Mouse (Mus musculus) G1E-ER4 (cell line): ENCODE results near the gene AC134908.4. TPM values are rescaled to one million over a fixed set of nuclear protein-coding genes. Genes with fewer than 3 reads are reported as not detected.

ENCODE experiments used
- GATA1 ChIP-seq: IDR thresholded peaks from one replicate; pipeline ENCODE4 v1.8.0; 2012; ENCODE audit warnings: low read length, inconsistent platforms
- polyA plus RNA-seq: library from polyadenylated mRNA; stranded (reverse); fragments of >175 nt; gene quantifications from 2 replicates; pipeline ENCODE4 v1.2.3, GENCODE M21; 2012

AC134908.4 gene
- not detected in 2 replicates for polyA plus RNA-seq

- TF ChIP-seq GATA1, result no peak
These were observed at the start of gene AC134908.4 for GRCm38 (mm10) chr17:25795609-25796092. AC134908.4 (minus strand) TSS chr17:25795659.

GRCm38 (mm10) chr17:25844396-25844901 lies 49.0 kb upstream of the AC134908.4 start, which contains the start of gene Rhot2:
Rhot2 (minus strand) TSS chr17:25844851.
- TF ChIP-seq GATA1, result no peak

- no peak for TF ChIP-seq GATA1
These were observed 48.4 kb upstream of the AC134908.4 start for GRCm38 (mm10) chr17:25843636-25844395.

- TF ChIP-seq GATA1, result no peak
These were observed 47.7 kb upstream of the AC134908.4 start for GRCm38 (mm10) chr17:25843122-25843521.

- TF ChIP-seq GATA1, result no peak
These were observed 47.0 kb upstream of the AC134908.4 start for GRCm38 (mm10) chr17:25842509-25842908.

GRCm38 (mm10) chr17:25841117-25841880 lies 45.8 kb upstream of the AC134908.4 start, which contains the start of gene Gm20683:
Gm20683 (minus strand) TSS chr17:25841763.
- TF ChIP-seq GATA1, result no peak

- no peak for TF ChIP-seq GATA1
These were observed 45.1 kb upstream of the AC134908.4 start for GRCm38 (mm10) chr17:25840519-25840918.

- no peak for TF ChIP-seq GATA1
These were observed 44.2 kb upstream of the AC134908.4 start for GRCm38 (mm10) chr17:25839455-25840235.

- no peak for TF ChIP-seq GATA1
These were observed 43.4 kb upstream of the AC134908.4 start for GRCm38 (mm10) chr17:25838904-25839303.

- no peak for TF ChIP-seq GATA1
These were observed 42.1 kb upstream of the AC134908.4 start for GRCm38 (mm10) chr17:25837533-25837932.

GRCm38 (mm10) chr17:25837076-25837410 lies 41.6 kb upstream of the AC134908.4 start, which contains the start of gene Rhbdl1:
Rhbdl1 (minus strand) TSS chr17:25837295.
- TF ChIP-seq GATA1, result no peak

GRCm38 (mm10) chr17:25836397-25837075 lies 41.1 kb upstream of the AC134908.4 start:
- no peak for TF ChIP-seq GATA1

- TF ChIP-seq GATA1, result no peak
These were observed 40.4 kb upstream of the AC134908.4 start for GRCm38 (mm10) chr17:25835816-25836215.

GRCm38 (mm10) chr17:25835301-25835700 lies 39.8 kb upstream of the AC134908.4 start:
- TF ChIP-seq GATA1, result no peak
